Comparison of ENCODE assay signal across 31 mouse cellular contexts in genomic region chr11:72767716-72768115, GRCm38 (mm10). TPM values are rescaled to one million over a fixed set of nuclear protein-coding genes. Genes with fewer than 3 reads are reported as not detected.
DNase-seq lines count a peak whose midpoint lies in the region; ATAC-seq and TF ChIP-seq lines count a peak whose summit lies in the region.
"Had no signal": no experiment of that assay in that cellular context is flagged by ENCODE, and none has a peak within 500 bp of the region (broad histone marks: within the 10 kb centered on the region; RNA-seq: fewer than 3 reads in every experiment).

No protein-coding gene starts in this region.

- peaks cover 34% of the 10 kb centered on the region for H3K36me3 ChIP-seq in lung, embryonic 15.5 days
- peaks cover 17% of the 10 kb centered on the region for H3K36me3 ChIP-seq in intestine, embryonic 16.5 days (ENCODE audit: control insufficient read depth, insufficient read depth, low read length)
- H3K36me3 ChIP-seq in stomach, postnatal 0 days (ENCODE audit: control insufficient read depth, insufficient read depth, low read length): peaks cover 9% of the 10 kb centered on the region; the same call in 1 of the 2 replicates
- peaks cover 37% of the 10 kb centered on the region for H3K36me3 ChIP-seq in hindbrain, postnatal 0 days (ENCODE audit: insufficient read depth, low read length)

- TF ChIP-seq EP300 in stomach, postnatal 0 days (optimal IDR thresholded peaks at IDR 0.05): no peak

- peak overlapping the region; percentile 63; the same call in 1 of the 2 replicates for H3K27ac ChIP-seq in lung, embryonic 15.5 days
- H3K27ac ChIP-seq in intestine, embryonic 16.5 days (ENCODE audit: low read length): peak overlapping the region; percentile 46; the same call in 1 of the 2 replicates
- 0 out of 2 replicates have a peak overlapping the region, but pooled peaks have one; percentile 24 for H3K27ac ChIP-seq in stomach, postnatal 0 days (replicated peaks)
- H3K27ac ChIP-seq in hindbrain, postnatal 0 days: no peak overlapping the region
- H3K27ac ChIP-seq: embryonic facial prominence, embryonic 10.5 days; embryonic facial prominence, embryonic 15.5 days; forebrain, embryonic 12.5 days; heart, embryonic 13.5 days; hindbrain, embryonic 10.5 days; liver, embryonic 14.5 days; midbrain, embryonic 13.5 days; neural tube, embryonic 15.5 days had no signal

- no peak overlapping the region for H3K4me2 ChIP-seq in lung, embryonic 15.5 days
- H3K4me2 ChIP-seq in intestine, embryonic 16.5 days (ENCODE audit: low read depth, low read length): no peak overlapping the region
- H3K4me2 ChIP-seq in stomach, postnatal 0 days (replicated peaks; ENCODE audit: low read depth): no peak overlapping the region
- no peak overlapping the region for H3K4me2 ChIP-seq in hindbrain, postnatal 0 days (ENCODE audit: low read depth, low read length)
- H3K4me2 ChIP-seq: embryonic facial prominence, embryonic 15.5 days; forebrain, embryonic 12.5 days; heart, embryonic 13.5 days; kidney, embryonic 15.5 days; midbrain, embryonic 13.5 days; neural tube, embryonic 15.5 days had no signal

- no peak overlapping the region for H3K4me3 ChIP-seq in lung, embryonic 15.5 days
- no peak overlapping the region for H3K4me3 ChIP-seq in intestine, embryonic 16.5 days (ENCODE audit: low read length)
- no peak overlapping the region for H3K4me3 ChIP-seq in stomach, postnatal 0 days (ENCODE audit: low read depth, low read length)
- no peak overlapping the region for H3K4me3 ChIP-seq in hindbrain, postnatal 0 days (ENCODE audit: low read length)
- H3K4me3 ChIP-seq: embryonic facial prominence, embryonic 10.5 days; embryonic facial prominence, embryonic 15.5 days; forebrain, embryonic 12.5 days; heart, embryonic 13.5 days; hindbrain, embryonic 10.5 days; kidney, embryonic 15.5 days; midbrain, embryonic 13.5 days; neural tube, embryonic 15.5 days had no signal

- no peak for TF ChIP-seq CTCF in stomach, postnatal 0 days (IDR thresholded peaks at IDR 0.05; ENCODE audit: low read depth)
- no peak for TF ChIP-seq CTCF in hindbrain, postnatal 0 days (IDR thresholded peaks at IDR 0.05; ENCODE audit: low read depth)

- ATAC-seq in lung, embryonic 15.5 days (ENCODE audit: borderline replicate concordance, extremely low read depth, low FRiP score, low TSS enrichment): no peak
- no peak for ATAC-seq in intestine, embryonic 16.5 days
- ATAC-seq in stomach, postnatal 0 days (ENCODE audit: low FRiP score, low TSS enrichment): no peak
- ATAC-seq in hindbrain, postnatal 0 days: no peak
- ATAC-seq: forebrain, postnatal 0 days; hindbrain, embryonic 16.5 days; midbrain, embryonic 13.5 days had no signal

- no peak overlapping the region for H3K9ac ChIP-seq in lung, embryonic 15.5 days
- no peak overlapping the region for H3K9ac ChIP-seq in intestine, embryonic 16.5 days (ENCODE audit: low read depth, low read length)
- H3K9ac ChIP-seq in stomach, postnatal 0 days (ENCODE audit: low read length): no peak overlapping the region
- no peak overlapping the region for H3K9ac ChIP-seq in hindbrain, postnatal 0 days (replicated peaks; ENCODE audit: low read length)
- H3K9ac ChIP-seq: embryonic facial prominence, embryonic 15.5 days; forebrain, embryonic 12.5 days; forebrain, postnatal 0 days; heart, embryonic 13.5 days; kidney, embryonic 15.5 days; liver, embryonic 14.5 days; midbrain, embryonic 13.5 days; neural tube, embryonic 15.5 days had no signal

- no peaks in the 10 kb centered on the region for H3K27me3 ChIP-seq in lung, embryonic 15.5 days
- no peaks in the 10 kb centered on the region for H3K27me3 ChIP-seq in intestine, embryonic 16.5 days (replicated peaks; ENCODE audit: control insufficient read depth, insufficient read depth, low read length)
- H3K27me3 ChIP-seq in stomach, postnatal 0 days (ENCODE audit: control insufficient read depth, insufficient read depth, low read length): no peaks in the 10 kb centered on the region
- no peaks in the 10 kb centered on the region for H3K27me3 ChIP-seq in hindbrain, postnatal 0 days (ENCODE audit: insufficient read depth, low read length)
- H3K27me3 ChIP-seq: CH12.LX; embryonic facial prominence, embryonic 15.5 days; forebrain, embryonic 12.5 days; heart, embryonic 13.5 days; kidney, embryonic 15.5 days; midbrain, embryonic 13.5 days; neural tube, embryonic 15.5 days had no signal

- H3K9me3 ChIP-seq in lung, embryonic 15.5 days: no peaks in the 10 kb centered on the region
- H3K9me3 ChIP-seq in intestine, embryonic 16.5 days (ENCODE audit: control insufficient read depth, low read length): no peaks in the 10 kb centered on the region
- H3K9me3 ChIP-seq in stomach, postnatal 0 days (ENCODE audit: control insufficient read depth, low read length): no peaks in the 10 kb centered on the region
- H3K9me3 ChIP-seq in hindbrain, postnatal 0 days (ENCODE audit: low read length): no peaks in the 10 kb centered on the region
- H3K9me3 ChIP-seq: embryonic facial prominence, embryonic 10.5 days; embryonic facial prominence, embryonic 15.5 days; forebrain, embryonic 12.5 days; heart, embryonic 13.5 days; hindbrain, embryonic 10.5 days; kidney, embryonic 15.5 days; midbrain, embryonic 13.5 days; neural tube, embryonic 15.5 days had no signal

- DNase-seq in adrenal gland, adult (ENCODE audit: inconsistent age in 2 of 2, low spot score in 1 of 2): peak; percentile 84 to 85
- no peak for DNase-seq in adrenal gland, postnatal 4 days (ENCODE audit: low spot score in 2 of 2)
- no peak for DNase-seq in lung, postnatal 36 days
- no peak for DNase-seq in stomach, postnatal 0 days (ENCODE audit: low spot score)
- DNase-seq in spleen, adult 12 weeks (ENCODE audit: low spot score): no peak
- DNase-seq in hindbrain, postnatal 0 days (ENCODE audit: low spot score): no peak
- DNase-seq: cerebellum, adult 11-12 months; cerebellum, postnatal 10 days; forebrain, postnatal 0 days; gastrocnemius, postnatal 10 days; heart, postnatal 10 days; kidney, adult 18-20 months; left cerebral cortex, postnatal 4 days; liver; lung, adult 2 months; right cerebral cortex, adult 18-20 months; thymus, adult 18-20 months; thymus, postnatal 25 days had no signal

- 73% methylated on average over 8 of the region's 8 CpGs for WGBS in lung, embryonic 15.5 days
- 88% methylated on average over 8 of the region's 8 CpGs for WGBS in intestine, embryonic 16.5 days
- WGBS in stomach, postnatal 0 days: 74% methylated on average over 8 of the region's 8 CpGs
- WGBS in hindbrain, postnatal 0 days: 91% methylated on average over 8 of the region's 8 CpGs

- H3K4me1 ChIP-seq in lung, embryonic 15.5 days: peaks cover 22% of the 10 kb centered on the region
- H3K4me1 ChIP-seq in intestine, embryonic 16.5 days (ENCODE audit: control insufficient read depth, insufficient read depth, low read length): 0 out of 2 replicates have a peak, but pooled peaks cover 5% of the 10 kb centered on the region
- no peaks in the 10 kb centered on the region for H3K4me1 ChIP-seq in stomach, postnatal 0 days (replicated peaks; ENCODE audit: control insufficient read depth, insufficient read depth)
- H3K4me1 ChIP-seq in hindbrain, postnatal 0 days (ENCODE audit: insufficient read depth, low read length): no peaks in the 10 kb centered on the region
- H3K4me1 ChIP-seq: embryonic facial prominence, embryonic 10.5 days; embryonic facial prominence, embryonic 15.5 days; forebrain, embryonic 12.5 days; hindbrain, embryonic 10.5 days; kidney, embryonic 15.5 days; midbrain, embryonic 13.5 days; neural tube, embryonic 15.5 days had no signal

RNA-seq across cellular contexts. Expression of gene Cyb5d2, which starts 28.2 kb away (rescaled TPM):
- 10 to 100 TPM; 12.5 to 13.6 TPM for total RNA-seq in adrenal gland, postnatal 4 days (2021)
- 4.9 and 6.3 TPM in 2 replicates for polyA plus RNA-seq in lung, embryonic 15.5 days (2015; fragmentation: Nextera tagmentation; extraction: Ambion mirVana)
- 4.8 and 5.1 TPM in 2 replicates for polyA plus RNA-seq in intestine, embryonic 16.5 days (2015; fragmentation: Nextera tagmentation; extraction: Ambion mirVana)
- 3.7 and 3.9 TPM in 2 replicates for polyA plus RNA-seq in stomach, postnatal 0 days (2015; fragmentation: Nextera tagmentation; extraction: Ambion mirVana)
- 10.9 and 11.8 TPM in 2 replicates for total RNA-seq in hindbrain, postnatal 0 days (2014; rRNA removed)
- 8.6 and 8.7 TPM in 2 replicates for polyA plus RNA-seq in hindbrain, postnatal 0 days (2015; fragmentation: Nextera tagmentation; extraction: Ambion mirVana)

RNA-seq across cellular contexts. Expression of gene Zzef1, which starts 28.3 kb away (rescaled TPM):
- 10 to 100 TPM; 38.6 to 41.7 TPM for total RNA-seq in adrenal gland, postnatal 4 days (2021)
- 7.8 and 9.3 TPM in 2 replicates for polyA plus RNA-seq in lung, embryonic 15.5 days (2015; fragmentation: Nextera tagmentation; extraction: Ambion mirVana)
- polyA plus RNA-seq in intestine, embryonic 16.5 days (2015; fragmentation: Nextera tagmentation; extraction: Ambion mirVana): 11.3 and 13.7 TPM in 2 replicates
- polyA plus RNA-seq in stomach, postnatal 0 days (2015; fragmentation: Nextera tagmentation; extraction: Ambion mirVana): 5.2 and 5.4 TPM in 2 replicates
- total RNA-seq in hindbrain, postnatal 0 days (2014; rRNA removed): 37.1 and 43.2 TPM in 2 replicates
- polyA plus RNA-seq in hindbrain, postnatal 0 days (2015; fragmentation: Nextera tagmentation; extraction: Ambion mirVana): 9.4 and 10.5 TPM in 2 replicates

Comparison
In these comparisons a context has a peak if more than half of its experiments do, and no peak if none do; other contexts are left out.
1. DNase-seq: peak in adrenal gland, adult (2 of 2); none in adrenal gland, postnatal 4 days (0 of 2), lung, postnatal 36 days (single experiment), stomach, postnatal 0 days (single experiment), spleen, adult 12 weeks (single experiment) and hindbrain, postnatal 0 days (single experiment).